Mouse (Mus musculus) thymus, postnatal 0 days (tissue): ENCODE measurements around the gene Timd2. TPM values are rescaled to one million over a fixed set of nuclear protein-coding genes. Genes with fewer than 3 reads are reported as not detected.
"Not testable (repeated sequence)": the region's sequence is repeated elsewhere in the genome, so short reads cannot be mapped to it uniquely, and the experiment has no call there.

Experiments used
- DNase-seq: peaks from one replicate; pipeline ENCODE4 v3.0.0-alpha.2; 2015; ENCODE audit warnings: low spot score
- polyA plus RNA-seq: library from polyadenylated mRNA; unstranded; fragments of >200 nt; fragmentation: Nextera tagmentation; extraction: Ambion mirVana; gene quantifications from 2 replicates; pipeline ENCODE4 v1.2.1, GENCODE M21; 2015

Gene Timd2
- polyA plus RNA-seq = 0.05 and 0.18 TPM in 2 replicates

GRCm38 (mm10) chr11:46706664-46707356 is at the start of gene Timd2:
Gene Timd2, minus strand, starts transcription at chr11:46707061.
- no peak for DNase-seq

GRCm38 (mm10) chr11:46755714-46756113 is 48.9 kb upstream of the Timd2 start:
- not testable (repeated sequence) for DNase-seq

GRCm38 (mm10) chr11:46754669-46755068 is 47.8 kb upstream of the Timd2 start:
- no peak for DNase-seq

GRCm38 (mm10) chr11:46753662-46754061 is 46.8 kb upstream of the Timd2 start:
- DNase-seq = no peak

GRCm38 (mm10) chr11:46747996-46748395 is 41.1 kb upstream of the Timd2 start:
- no peak for DNase-seq

GRCm38 (mm10) chr11:46741716-46742115 is 34.9 kb upstream of the Timd2 start:
- DNase-seq = no peak

GRCm38 (mm10) chr11:46740886-46741285 is 34.0 kb upstream of the Timd2 start:
- DNase-seq = no peak

- DNase-seq = no peak
These were observed 32.6 kb upstream of the Timd2 start for GRCm38 (mm10) chr11:46739501-46739900.

- DNase-seq = not testable (repeated sequence)
These were observed 28.2 kb upstream of the Timd2 start, which contains the start of gene Havcr1 for GRCm38 (mm10) chr11:46735076-46735475. Gene Havcr1, plus strand, starts transcription at chr11:46735080.

GRCm38 (mm10) chr11:46734617-46735016 is 27.8 kb upstream of the Timd2 start:
- no peak for DNase-seq

- peak; percentile 5 for DNase-seq
These were observed 26.5 kb upstream of the Timd2 start for GRCm38 (mm10) chr11:46733242-46733789.

GRCm38 (mm10) chr11:46731541-46732070 is 24.7 kb upstream of the Timd2 start:
- no peak for DNase-seq

- no peak for DNase-seq
These were observed 8.0 kb downstream of the Timd2 start for GRCm38 (mm10) chr11:46698830-46699229.

GRCm38 (mm10) chr11:46698278-46698655 is 8.6 kb downstream of the Timd2 start:
- no peak for DNase-seq

GRCm38 (mm10) chr11:46697433-46698277 is 9.2 kb downstream of the Timd2 start:
- DNase-seq = no peak

- not testable (repeated sequence) for DNase-seq
These were observed 11.0 kb downstream of the Timd2 start for GRCm38 (mm10) chr11:46695849-46696248.

- no peak for DNase-seq
These were observed 16.7 kb downstream of the Timd2 start for GRCm38 (mm10) chr11:46690136-46690535.

- DNase-seq = no peak
These were observed 23.1 kb downstream of the Timd2 start for GRCm38 (mm10) chr11:46683723-46684122.

- no peak for DNase-seq
These were observed 24.0 kb downstream of the Timd2 start for GRCm38 (mm10) chr11:46682842-46683241.

- DNase-seq = no peak
These were observed 38.9 kb downstream of the Timd2 start for GRCm38 (mm10) chr11:46667938-46668337.

GRCm38 (mm10) chr11:46667105-46667504 is 39.8 kb downstream of the Timd2 start:
- no peak for DNase-seq
